ENCODE assay signal across 27 mouse cellular contexts in genomic region chr19:5664669-5665257, GRCm38 (mm10). TPM values are rescaled to one million over a fixed set of nuclear protein-coding genes. Genes with fewer than 3 reads are reported as not detected.
A peak's percentile ranks its signal among the peaks of the same experiment; 100 is the strongest.
DNase-seq lines count a peak whose midpoint lies in the region; ATAC-seq and TF ChIP-seq lines count a peak whose summit lies in the region.
"Had no signal": no experiment of that assay in that cellular context is flagged by ENCODE, and none has a peak within 500 bp of the region (broad histone marks: within the 10 kb centered on the region; RNA-seq: fewer than 3 reads in every experiment).

No protein-coding gene starts in this region.

- WGBS in heart, embryonic 13.5 days = 88% methylated on average over 10 of the region's 10 CpGs
- WGBS in bone marrow, adult 2 months = 90% methylated on average over 10 of the region's 10 CpGs
- WGBS in liver, embryonic 12.5 days (ENCODE audit: insufficient replicate concordance) = 83% methylated on average over 10 of the region's 10 CpGs

- no peak for DNase-seq in heart, adult 18-20 months
- no peak for DNase-seq in thymus, postnatal 14 days
- no peak for DNase-seq in right cerebral cortex, postnatal 14 days
- DNase-seq: adrenal gland, postnatal 25 days; cerebellum, adult 9-10 months; gastrocnemius, postnatal 10 days; spleen, adult 18-20 months had no signal

- H3K36me3 ChIP-seq in heart, embryonic 13.5 days = peaks cover 64% of the 10 kb centered on the region
- H3K36me3 ChIP-seq in erythroblast, embryonic 14.5 days (ENCODE audit: control insufficient read depth) = peaks cover 96% of the 10 kb centered on the region
- peaks cover 73% of the 10 kb centered on the region for H3K36me3 ChIP-seq in liver, embryonic 12.5 days

- no peak for ATAC-seq in heart, embryonic 13.5 days (ENCODE audit: extremely low read depth, insufficient number of reproducible peaks, low FRiP score, low TSS enrichment)
- ATAC-seq in liver, embryonic 12.5 days = no peak
- ATAC-seq in granulocyte monocyte progenitor cell, adult 5-6 weeks (replicated peaks; ENCODE audit: poor library complexity, severe bottlenecking) = no peak
- ATAC-seq: lung, postnatal 0 days had no signal

- H3K4me2 ChIP-seq in heart, embryonic 13.5 days = no peak overlapping the region; the same call in 1 of the 2 replicates
- H3K4me2 ChIP-seq in liver, embryonic 12.5 days = peak overlapping the region; percentile 95

- TF ChIP-seq POLR2A in bone marrow, adult 2 months (IDR thresholded peaks at IDR 0.05; ENCODE audit: borderline replicate concordance, control insufficient read depth, low read depth, low read length) = no peak

- TF ChIP-seq CTCF in bone marrow, adult 2 months (IDR thresholded peaks at IDR 0.05; ENCODE audit: control insufficient read depth, insufficient read depth, low read length) = no peak

- no peaks in the 10 kb centered on the region for H3K9me3 ChIP-seq in heart, embryonic 13.5 days
- peaks cover 9% of the 10 kb centered on the region for H3K9me3 ChIP-seq in erythroblast, embryonic 14.5 days (ENCODE audit: control insufficient read depth, low read length)
- no peaks in the 10 kb centered on the region for H3K9me3 ChIP-seq in liver, embryonic 12.5 days (replicated peaks)
- H3K9me3 ChIP-seq: embryonic facial prominence, embryonic 12.5 days; forebrain, embryonic 10.5 days; heart, embryonic 12.5 days; hindbrain, embryonic 15.5 days; intestine, embryonic 15.5 days; limb, embryonic 15.5 days; midbrain, embryonic 12.5 days; neural tube, embryonic 13.5 days; stomach, embryonic 15.5 days had no signal

- no peak overlapping the region for H3K27ac ChIP-seq in heart, embryonic 13.5 days (replicated peaks)
- peak overlapping the region; percentile 82 for H3K27ac ChIP-seq in bone marrow, adult 2 months (ENCODE audit: control insufficient read depth, insufficient read depth, low read depth, low read length, poor library complexity)
- peak overlapping the region; percentile 96 for H3K27ac ChIP-seq in liver, embryonic 12.5 days
- H3K27ac ChIP-seq: embryonic facial prominence, embryonic 12.5 days; hindbrain, embryonic 15.5 days; neural tube, embryonic 13.5 days had no signal

- no peak overlapping the region for H3K4me3 ChIP-seq in heart, embryonic 13.5 days
- peak overlapping the region; percentile 13 for H3K4me3 ChIP-seq in bone marrow, adult 2 months (replicated peaks; ENCODE audit: control insufficient read depth, low read depth, low read length)
- peak overlapping the region; percentile 75 for H3K4me3 ChIP-seq in erythroblast, embryonic 14.5 days (replicated peaks)
- H3K4me3 ChIP-seq in liver, embryonic 12.5 days = peak overlapping the region; percentile 74
- H3K4me3 ChIP-seq: embryonic facial prominence, embryonic 12.5 days; hindbrain, embryonic 15.5 days; neural tube, embryonic 13.5 days had no signal

- no peaks in the 10 kb centered on the region for H3K27me3 ChIP-seq in heart, embryonic 13.5 days (replicated peaks)
- no peaks in the 10 kb centered on the region for H3K27me3 ChIP-seq in erythroblast, embryonic 14.5 days (ENCODE audit: control insufficient read depth)
- no peaks in the 10 kb centered on the region for H3K27me3 ChIP-seq in liver, embryonic 12.5 days (replicated peaks)
- H3K27me3 ChIP-seq: CH12.LX; embryonic facial prominence, embryonic 12.5 days; heart, embryonic 12.5 days; hindbrain, embryonic 15.5 days; intestine, embryonic 15.5 days; limb, embryonic 15.5 days; midbrain, embryonic 12.5 days; neural tube, embryonic 13.5 days; stomach, embryonic 15.5 days had no signal

- H3K4me1 ChIP-seq in heart, embryonic 13.5 days = peaks cover 41% of the 10 kb centered on the region
- H3K4me1 ChIP-seq in bone marrow, adult 2 months (ENCODE audit: control insufficient read depth, insufficient read depth, low read length) = peaks cover 6% of the 10 kb centered on the region; the same call in 1 of the 2 replicates
- peaks cover 96% of the 10 kb centered on the region for H3K4me1 ChIP-seq in erythroblast, embryonic 14.5 days (ENCODE audit: control insufficient read depth)
- H3K4me1 ChIP-seq in liver, embryonic 12.5 days = peaks cover 84% of the 10 kb centered on the region

- 0 out of 2 replicates have a peak overlapping the region, but pooled peaks have one; percentile 30 for H3K9ac ChIP-seq in heart, embryonic 13.5 days
- peak overlapping the region; percentile 93 for H3K9ac ChIP-seq in liver, embryonic 12.5 days
- H3K9ac ChIP-seq: embryonic facial prominence, embryonic 12.5 days; hindbrain, embryonic 15.5 days; intestine, embryonic 15.5 days; limb, embryonic 15.5 days; midbrain, embryonic 12.5 days; stomach, embryonic 15.5 days had no signal

RNA-seq across cellular contexts. Expression of gene Sipa1, which starts 1.3 kb away (rescaled TPM):
- polyA plus RNA-seq in heart, embryonic 13.5 days (2015; fragmentation: Nextera tagmentation; extraction: Ambion mirVana) = 21.9 and 23.2 TPM in 2 replicates
- 10 to 100 TPM; 20.3 to 24.1 TPM for total RNA-seq in heart, adult 18-20 months (2021)
- 72.2 and 101 TPM in 2 replicates for polyA plus RNA-seq in bone marrow, adult 2 months (2011; ENCODE audit: insufficient read depth, insufficient read length, low replicate concordance, missing spikeins)
- 63.2 and 69.8 TPM in 2 replicates for polyA plus RNA-seq in erythroblast, embryonic 14.5 days (2012)
- polyA plus RNA-seq in liver, embryonic 12.5 days (2016; fragmentation: Nextera tagmentation; extraction: Ambion mirVana) = 41.4 and 41.8 TPM in 2 replicates
- 56.8 and 65.9 TPM in 2 replicates for total RNA-seq in granulocyte monocyte progenitor cell, adult 5-6 weeks (2014; fragmentation: Nextera tagmentation)
- total RNA-seq in granulocyte monocyte progenitor cell, adult 5-6 weeks (2017) = 17.3 and 20.8 TPM in 2 replicates

RNA-seq across cellular contexts. Expression of gene Map3k11, which starts 23.8 kb away (rescaled TPM):
- 23.2 and 24.0 TPM in 2 replicates for polyA plus RNA-seq in heart, embryonic 13.5 days (2015; fragmentation: Nextera tagmentation; extraction: Ambion mirVana)
- total RNA-seq in heart, adult 18-20 months (2021) = 10 to 100 TPM; 21.5 to 25.2 TPM
- polyA plus RNA-seq in bone marrow, adult 2 months (2011; ENCODE audit: insufficient read depth, insufficient read length, low replicate concordance, missing spikeins) = 26.8 and 60.5 TPM in 2 replicates
- 18.5 and 20.2 TPM in 2 replicates for polyA plus RNA-seq in erythroblast, embryonic 14.5 days (2012)
- polyA plus RNA-seq in liver, embryonic 12.5 days (2016; fragmentation: Nextera tagmentation; extraction: Ambion mirVana) = 25.8 and 27.7 TPM in 2 replicates
- total RNA-seq in granulocyte monocyte progenitor cell, adult 5-6 weeks (2014; fragmentation: Nextera tagmentation) = 23.0 and 30.4 TPM in 2 replicates
- total RNA-seq in granulocyte monocyte progenitor cell, adult 5-6 weeks (2017) = 21.9 and 22.2 TPM in 2 replicates

RNA-seq across cellular contexts. Expression of gene Pcnx3, which starts 23.9 kb away (rescaled TPM):
- 13.6 and 14.9 TPM in 2 replicates for polyA plus RNA-seq in heart, embryonic 13.5 days (2015; fragmentation: Nextera tagmentation; extraction: Ambion mirVana)
- total RNA-seq in heart, adult 18-20 months (2021) = 10 to 100 TPM; 17.3 to 18.4 TPM
- 43.5 and 99.7 TPM in 2 replicates for polyA plus RNA-seq in bone marrow, adult 2 months (2011; ENCODE audit: insufficient read depth, insufficient read length, low replicate concordance, missing spikeins)
- 43.8 and 46.7 TPM in 2 replicates for polyA plus RNA-seq in erythroblast, embryonic 14.5 days (2012)
- 18.4 and 18.6 TPM in 2 replicates for polyA plus RNA-seq in liver, embryonic 12.5 days (2016; fragmentation: Nextera tagmentation; extraction: Ambion mirVana)
- 35.2 and 46.8 TPM in 2 replicates for total RNA-seq in granulocyte monocyte progenitor cell, adult 5-6 weeks (2014; fragmentation: Nextera tagmentation)
- 12.6 and 22.7 TPM in 2 replicates for total RNA-seq in granulocyte monocyte progenitor cell, adult 5-6 weeks (2017)

RNA-seq across cellular contexts. Expression of gene Rela, which starts 27.5 kb away (rescaled TPM):
- polyA plus RNA-seq in heart, embryonic 13.5 days (2015; fragmentation: Nextera tagmentation; extraction: Ambion mirVana) = 35.9 and 37.4 TPM in 2 replicates
- 10 to 100 TPM; 25.4 to 30.2 TPM for total RNA-seq in heart, adult 18-20 months (2021)
- 17.3 and 36.3 TPM in 2 replicates for polyA plus RNA-seq in bone marrow, adult 2 months (2011; ENCODE audit: insufficient read depth, insufficient read length, low replicate concordance, missing spikeins)
- polyA plus RNA-seq in erythroblast, embryonic 14.5 days (2012) = 4.1 and 6.0 TPM in 2 replicates
- 32.1 and 33.6 TPM in 2 replicates for polyA plus RNA-seq in liver, embryonic 12.5 days (2016; fragmentation: Nextera tagmentation; extraction: Ambion mirVana)
- total RNA-seq in granulocyte monocyte progenitor cell, adult 5-6 weeks (2014; fragmentation: Nextera tagmentation) = 37.1 and 46.4 TPM in 2 replicates
- 25.4 and 31.7 TPM in 2 replicates for total RNA-seq in granulocyte monocyte progenitor cell, adult 5-6 weeks (2017)

RNA-seq across cellular contexts. Expression of gene Kcnk7, which starts 39.4 kb away (rescaled TPM):
- polyA plus RNA-seq in heart, embryonic 13.5 days (2015; fragmentation: Nextera tagmentation; extraction: Ambion mirVana) = 0.29 TPM in 1 of 2 replicates, not detected in the other
- total RNA-seq in heart, adult 18-20 months (2021) = not detected
- not detected in 2 replicates for polyA plus RNA-seq in bone marrow, adult 2 months (2011; ENCODE audit: insufficient read depth, insufficient read length, low replicate concordance, missing spikeins)
- polyA plus RNA-seq in erythroblast, embryonic 14.5 days (2012) = 0.04 and 0.06 TPM in 2 replicates
- polyA plus RNA-seq in liver, embryonic 12.5 days (2016; fragmentation: Nextera tagmentation; extraction: Ambion mirVana) = 0.18 and 0.19 TPM in 2 replicates
- total RNA-seq in granulocyte monocyte progenitor cell, adult 5-6 weeks (2014; fragmentation: Nextera tagmentation) = not detected in 2 replicates
- total RNA-seq in granulocyte monocyte progenitor cell, adult 5-6 weeks (2017) = not detected in 2 replicates
- total RNA-seq: adrenal gland, postnatal 25 days; CH12.LX; gastrocnemius, postnatal 10 days; heart, postnatal 25 days; layer of hippocampus, postnatal 10 days; left cerebral cortex, postnatal 10 days had no signal
- polyA plus RNA-seq: large intestine, adult 2 months; neural tube, embryonic 13.5 days had no signal
